Mouse (Mus musculus) thymus, adult 2 months (tissue): Measurements from ENCODE around the gene Piga.

Source experiments
- CTCF ChIP-seq: fragments of 200-500 bp; IDR thresholded peaks from 2 replicates; pipeline ENCODE4 v1.5.1; 2012; ENCODE audit warnings: mild to moderate bottlenecking, control low read depth, low read length, moderate library complexity, borderline replicate concordance; ENCODE audit not compliant: control insufficient read depth, poor library complexity, insufficient read depth; ENCODE audit errors: extremely low read depth
- POLR2A ChIP-seq: fragments of 200-500 bp; IDR thresholded peaks from 2 replicates; pipeline ENCODE4 v1.6.1; 2012; ENCODE audit warnings: mild to moderate bottlenecking, low read length, control low read depth, moderate library complexity; ENCODE audit not compliant: control insufficient read depth, poor library complexity, insufficient read depth; ENCODE audit errors: extremely low read depth

- no peak for TF ChIP-seq CTCF
- TF ChIP-seq POLR2A, result no peak
These were observed 19.9 kb downstream of the Piga start for GRCm38 (mm10) chrX:164439462-164439861.
